Mouse (Mus musculus) ES-CJ7 (cell line): Measurements from ENCODE around the gene Fam234a.
"Not testable (repeated sequence)": the region's sequence is repeated elsewhere in the genome, so short reads cannot be mapped to it uniquely, and the experiment has no call there.

ENCODE experiments used
- DNase-seq: peaks from one replicate; pipeline ENCODE4 v3.0.0; 2011; ENCODE audit warnings: low read depth, low spot score

Gene Fam234a

GRCm38 (mm10) chr17:26175248-26175647 lies 68.8 kb downstream of the Fam234a start:
- DNase-seq, result not testable (repeated sequence)

GRCm38 (mm10) chr17:26168039-26168438 lies 76.0 kb downstream of the Fam234a start:
- no peak for DNase-seq

- DNase-seq, result no peak
Observed at GRCm38 (mm10) chr17:26162736-26163135, 81.3 kb downstream of the Fam234a start.
